Mouse (Mus musculus): ENCODE data around the gene Cyp27a1.

Cyp27a1 gene

GRCm38 (mm10) chr1:74713099-74713858 is at the start of gene Cyp27a1:
TSS of gene Cyp27a1 (plus strand) at chr1:74713574.
- WGBS: 5% methylated on average over 35 of the region's 35 CpGs

GRCm38 (mm10) chr1:74665153-74665552 is 48.2 kb upstream of the Cyp27a1 start:
- 52% methylated on average over 6 of the region's 6 CpGs for WGBS

- 93% methylated on average over 3 of the region's 3 CpGs for WGBS
Observed at GRCm38 (mm10) chr1:74668371-74668770, 45.0 kb upstream of the Cyp27a1 start.

GRCm38 (mm10) chr1:74672731-74673130 is 40.6 kb upstream of the Cyp27a1 start:
- WGBS: 67% methylated on average over 7 of the region's 7 CpGs

- 84% methylated on average over 3 of the region's 3 CpGs for WGBS
Observed at GRCm38 (mm10) chr1:74676863-74677262, 36.5 kb upstream of the Cyp27a1 start.

GRCm38 (mm10) chr1:74677843-74678242 is 35.5 kb upstream of the Cyp27a1 start:
- WGBS: 77% methylated on average over 1 of the region's 1 CpGs

GRCm38 (mm10) chr1:74687131-74687530 is 26.2 kb upstream of the Cyp27a1 start:
- WGBS: 76% methylated on average over 7 of the region's 7 CpGs

GRCm38 (mm10) chr1:74693891-74694583 is 19.3 kb upstream of the Cyp27a1 start:
- 65% methylated on average over 8 of the region's 8 CpGs for WGBS

- 94% methylated on average over 4 of the region's 4 CpGs for WGBS
Observed at GRCm38 (mm10) chr1:74695836-74696235, 17.5 kb upstream of the Cyp27a1 start.

- 93% methylated on average over 6 of the region's 6 CpGs for WGBS
Observed at GRCm38 (mm10) chr1:74697416-74697815, 16.0 kb upstream of the Cyp27a1 start.

GRCm38 (mm10) chr1:74698353-74698752 is 15.0 kb upstream of the Cyp27a1 start:
- WGBS: 100% methylated on average over 1 of the region's 1 CpGs

- 89% methylated on average over 1 of the region's 1 CpGs for WGBS
Observed at GRCm38 (mm10) chr1:74698791-74699190, 14.6 kb upstream of the Cyp27a1 start.

GRCm38 (mm10) chr1:74702142-74702553 is 11.2 kb upstream of the Cyp27a1 start:
- WGBS: 82% methylated on average over 6 of the region's 6 CpGs

- 60% methylated on average over 3 of the region's 3 CpGs for WGBS
Observed at GRCm38 (mm10) chr1:74704156-74704555, 9.2 kb upstream of the Cyp27a1 start.

- WGBS: 83% methylated on average over 5 of the region's 5 CpGs
Observed at GRCm38 (mm10) chr1:74705016-74705415, 8.4 kb upstream of the Cyp27a1 start.

GRCm38 (mm10) chr1:74709566-74709965 is 3.8 kb upstream of the Cyp27a1 start:
- WGBS: 52% methylated on average over 6 of the region's 6 CpGs

- WGBS: 61% methylated on average over 4 of the region's 4 CpGs
Observed at GRCm38 (mm10) chr1:74712046-74712445, 1.3 kb upstream of the Cyp27a1 start.

- WGBS: 57% methylated on average over 5 of the region's 5 CpGs
Observed at GRCm38 (mm10) chr1:74712461-74713098, 794 bp upstream of the Cyp27a1 start.

- WGBS: 26% methylated on average over 12 of the region's 12 CpGs
Observed at GRCm38 (mm10) chr1:74713859-74714730, 721 bp downstream of the Cyp27a1 start.

- 67% methylated on average over 2 of the region's 2 CpGs for WGBS
Observed at GRCm38 (mm10) chr1:74714967-74715366, 1.6 kb downstream of the Cyp27a1 start.

- WGBS: 77% methylated on average over 5 of the region's 5 CpGs
Observed at GRCm38 (mm10) chr1:74715468-74715867, 2.1 kb downstream of the Cyp27a1 start.

- WGBS: 90% methylated on average over 6 of the region's 6 CpGs
Observed at GRCm38 (mm10) chr1:74715886-74716285, 2.5 kb downstream of the Cyp27a1 start.
